Mouse (Mus musculus): Measurements from ENCODE around the gene Sap18.
"Not testable (repeated sequence)": the region's sequence is repeated elsewhere in the genome, so short reads cannot be mapped to it uniquely, and the experiment has no call there.

Sap18 gene

GRCm38 (mm10) chr14:57797991-57798931 is at the start of gene Sap18:
Gene Sap18 (plus strand): TSS chr14:57798180.
- Histone ChIP-seq H3K27me3 (ENCODE audit: control insufficient read depth, insufficient read depth, low read length, poor library complexity, severe bottlenecking) (no peaks in the 10 kb centered on the region), H3K36me3 (ENCODE audit: control insufficient read depth, insufficient read depth, low read length, poor library complexity, severe bottlenecking) (peaks cover 8% of the 10 kb centered on the region)
- peak; percentile 100 for DNase-seq (ENCODE audit: low read depth, low spot score)

- no peaks in the 10 kb centered on the region for H3K27me3 ChIP-seq (ENCODE audit: control insufficient read depth, insufficient read depth, low read length, poor library complexity, severe bottlenecking)
- no peak for DNase-seq (ENCODE audit: low read depth, low spot score)
- no peaks in the 10 kb centered on the region for H3K36me3 ChIP-seq (ENCODE audit: control insufficient read depth, insufficient read depth, low read length, poor library complexity, severe bottlenecking)
Observed at GRCm38 (mm10) chr14:57749501-57749900, 48.5 kb upstream of the Sap18 start.

GRCm38 (mm10) chr14:57751006-57751405 is 47.0 kb upstream of the Sap18 start:
- H3K36me3 ChIP-seq (ENCODE audit: control insufficient read depth, insufficient read depth, low read length, poor library complexity, severe bottlenecking); DNase-seq (ENCODE audit: low read depth, low spot score); H3K27me3 ChIP-seq (ENCODE audit: control insufficient read depth, insufficient read depth, low read length, poor library complexity, severe bottlenecking): not testable (repeated sequence)

- Histone ChIP-seq H3K27me3 (ENCODE audit: control insufficient read depth, insufficient read depth, low read length, poor library complexity, severe bottlenecking) (no peaks in the 10 kb centered on the region), H3K36me3 (ENCODE audit: control insufficient read depth, insufficient read depth, low read length, poor library complexity, severe bottlenecking) (no peaks in the 10 kb centered on the region)
- DNase-seq (ENCODE audit: low read depth, low spot score), result no peak
Observed at GRCm38 (mm10) chr14:57753351-57753992, 44.5 kb upstream of the Sap18 start.

- Histone ChIP-seq H3K36me3 (ENCODE audit: control insufficient read depth, insufficient read depth, low read length, poor library complexity, severe bottlenecking) (no peaks in the 10 kb centered on the region), H3K27me3 (ENCODE audit: control insufficient read depth, insufficient read depth, low read length, poor library complexity, severe bottlenecking) (no peaks in the 10 kb centered on the region)
- no peak for DNase-seq (ENCODE audit: low read depth, low spot score)
Observed at GRCm38 (mm10) chr14:57755661-57756060, 42.3 kb upstream of the Sap18 start.

GRCm38 (mm10) chr14:57756094-57756493 is 41.9 kb upstream of the Sap18 start:
- H3K27me3 ChIP-seq (ENCODE audit: control insufficient read depth, insufficient read depth, low read length, poor library complexity, severe bottlenecking), result no peaks in the 10 kb centered on the region
- no peaks in the 10 kb centered on the region for H3K36me3 ChIP-seq (ENCODE audit: control insufficient read depth, insufficient read depth, low read length, poor library complexity, severe bottlenecking)
- no peak for DNase-seq (ENCODE audit: low read depth, low spot score)

GRCm38 (mm10) chr14:57758237-57758636 is 39.7 kb upstream of the Sap18 start, which contains the start of gene Lats2:
Gene Lats2 (minus strand): TSS chr14:57758388.
- Histone ChIP-seq H3K27me3 (ENCODE audit: control insufficient read depth, insufficient read depth, low read length, poor library complexity, severe bottlenecking) (no peaks in the 10 kb centered on the region), H3K36me3 (ENCODE audit: control insufficient read depth, insufficient read depth, low read length, poor library complexity, severe bottlenecking) (no peaks in the 10 kb centered on the region)
- no peak for DNase-seq (ENCODE audit: low read depth, low spot score)

GRCm38 (mm10) chr14:57760447-57761412 is 37.2 kb upstream of the Sap18 start:
- no peak for DNase-seq (ENCODE audit: low read depth, low spot score)
- Histone ChIP-seq H3K27me3 (ENCODE audit: control insufficient read depth, insufficient read depth, low read length, poor library complexity, severe bottlenecking) (no peaks in the 10 kb centered on the region), H3K36me3 (ENCODE audit: control insufficient read depth, insufficient read depth, low read length, poor library complexity, severe bottlenecking) (no peaks in the 10 kb centered on the region)

- DNase-seq (ENCODE audit: low read depth, low spot score), result peak; percentile 63
- no peaks in the 10 kb centered on the region for H3K36me3 ChIP-seq (ENCODE audit: control insufficient read depth, insufficient read depth, low read length, poor library complexity, severe bottlenecking)
Observed at GRCm38 (mm10) chr14:57769102-57769501, 28.9 kb upstream of the Sap18 start.

GRCm38 (mm10) chr14:57772157-57772815 is 25.7 kb upstream of the Sap18 start:
- no peaks in the 10 kb centered on the region for H3K27me3 ChIP-seq (ENCODE audit: control insufficient read depth, insufficient read depth, low read length, poor library complexity, severe bottlenecking)
- peak; percentile 73 for DNase-seq (ENCODE audit: low read depth, low spot score)
- H3K36me3 ChIP-seq (ENCODE audit: control insufficient read depth, insufficient read depth, low read length, poor library complexity, severe bottlenecking), result no peaks in the 10 kb centered on the region

More at GRCm38 (mm10) chr14:57769102-57769501, 28.9 kb upstream of the Sap18 start:
- H3K27me3 ChIP-seq (ENCODE audit: control insufficient read depth, insufficient read depth, low read length, poor library complexity, severe bottlenecking), result no peaks in the 10 kb centered on the region

GRCm38 (mm10) chr14:57787406-57787805 is 10.6 kb upstream of the Sap18 start:
- H3K27me3 ChIP-seq (ENCODE audit: control insufficient read depth, insufficient read depth, low read length, poor library complexity, severe bottlenecking), result no peaks in the 10 kb centered on the region
- H3K36me3 ChIP-seq (ENCODE audit: control insufficient read depth, insufficient read depth, low read length, poor library complexity, severe bottlenecking), result no peaks in the 10 kb centered on the region; the same call in 1 of the 2 replicates
- no peak for DNase-seq (ENCODE audit: low read depth, low spot score)

GRCm38 (mm10) chr14:57789311-57789710 is 8.7 kb upstream of the Sap18 start:
- Histone ChIP-seq H3K27me3 (ENCODE audit: control insufficient read depth, insufficient read depth, low read length, poor library complexity, severe bottlenecking) (no peaks in the 10 kb centered on the region), H3K36me3 (ENCODE audit: control insufficient read depth, insufficient read depth, low read length, poor library complexity, severe bottlenecking) (no peaks in the 10 kb centered on the region; the same call in 1 of the 2 replicates)
- DNase-seq (ENCODE audit: low read depth, low spot score), result no peak

- Histone ChIP-seq H3K27me3 (ENCODE audit: control insufficient read depth, insufficient read depth, low read length, poor library complexity, severe bottlenecking) (no peaks in the 10 kb centered on the region), H3K36me3 (ENCODE audit: control insufficient read depth, insufficient read depth, low read length, poor library complexity, severe bottlenecking) (no peaks in the 10 kb centered on the region; the same call in 1 of the 2 replicates)
- no peak for DNase-seq (ENCODE audit: low read depth, low spot score)
Observed at GRCm38 (mm10) chr14:57789759-57790158, 8.2 kb upstream of the Sap18 start.

GRCm38 (mm10) chr14:57791171-57791570 is 6.8 kb upstream of the Sap18 start:
- no peaks in the 10 kb centered on the region for H3K27me3 ChIP-seq (ENCODE audit: control insufficient read depth, insufficient read depth, low read length, poor library complexity, severe bottlenecking)

More at GRCm38 (mm10) chr14:57791171-57791570, 6.8 kb upstream of the Sap18 start:
- H3K36me3 ChIP-seq (ENCODE audit: control insufficient read depth, insufficient read depth, low read length, poor library complexity, severe bottlenecking), result no peaks in the 10 kb centered on the region; the same call in 1 of the 2 replicates
- DNase-seq (ENCODE audit: low read depth, low spot score), result no peak

All from splenic B cell, adult 2 months (primary cell).